Mouse (Mus musculus) hindbrain, postnatal 0 days (tissue): Measurements from ENCODE around the gene Ryr2. TPM values are rescaled to one million over a fixed set of nuclear protein-coding genes. Genes with fewer than 3 reads are reported as not detected.

Experiments used
- ATAC-seq: fragments of 200-750 bp; cut with Nextera tagmentation; 2 replicates; pipeline ENCODE4 v1.8.0; 2017; ENCODE audit warnings: mild to moderate bottlenecking, moderate TSS enrichment, moderate library complexity
- DNase-seq: peaks from one replicate; pipeline ENCODE4 v3.0.0-alpha.2; 2015; ENCODE audit warnings: low spot score
- H3K27ac ChIP-seq: fragments of 300-500 bp; sonication (generic); 2 replicates; pipeline ENCODE4 v1.5.1; 2014; ENCODE audit warnings: mild to moderate bottlenecking
- H3K27me3 ChIP-seq: fragments of 300-500 bp; sonication (generic); 2 replicates; pipeline ENCODE4 v1.6.1; 2014; ENCODE audit warnings: low read length, mixed read lengths; ENCODE audit not compliant: insufficient read depth
- H3K36me3 ChIP-seq: fragments of 300-500 bp; sonication (generic); 2 replicates; pipeline ENCODE4 v1.6.1; 2014; ENCODE audit warnings: low read length, mixed read lengths; ENCODE audit not compliant: insufficient read depth
- H3K4me1 ChIP-seq: fragments of 300-500 bp; sonication (generic); 2 replicates; pipeline ENCODE4 v1.6.1; 2014; ENCODE audit warnings: antibody characterized with exemption, low read length, mixed read lengths; ENCODE audit not compliant: insufficient read depth
- H3K4me2 ChIP-seq: fragments of 300-500 bp; sonication (generic); 2 replicates; pipeline ENCODE4 v1.6.1; 2014; ENCODE audit warnings: low read depth, mild to moderate bottlenecking, low read length, moderate library complexity, mixed read lengths
- H3K4me3 ChIP-seq: fragments of 300-500 bp; sonication (generic); 2 replicates; pipeline ENCODE4 v1.5.1; 2014; ENCODE audit warnings: low read length
- H3K9ac ChIP-seq: fragments of 300-500 bp; sonication (generic); replicated peaks from 2 replicates; pipeline ENCODE4 v1.6.1; 2014; ENCODE audit warnings: mild to moderate bottlenecking, low read length, moderate library complexity, mixed read lengths
- H3K9me3 ChIP-seq: fragments of 300-500 bp; sonication (generic); 2 replicates; pipeline ENCODE4 v1.6.1; 2016; ENCODE audit warnings: low read length, mixed read lengths
- CTCF ChIP-seq: IDR thresholded peaks from 2 replicates; pipeline ENCODE4 v1.5.1; 2016; ENCODE audit warnings: antibody characterized with exemption, control low read depth, low read depth
- WGBS: fragments of 180-500 bp; shearing (Covaris S2); extraction: QIAGEN DNeasy Blood & Tissue Kit; methylation state at CpG from one replicate; pipeline ENCODE4 v1.1.7; 2014; 5-methylcytosine and 5-hydroxymethylcytosine counted together
- polyA plus RNA-seq: library from polyadenylated mRNA; unstranded; fragments of >200 nt; fragmentation: Nextera tagmentation; extraction: Ambion mirVana; gene quantifications from 2 replicates; pipeline ENCODE4 v1.2.1, GENCODE M21; 2015
- total RNA-seq: library from RNA; depleted of rRNA; stranded (reverse); fragments of >200 nt; gene quantifications from 2 replicates; pipeline ENCODE4 v1.2.3, GENCODE M21; 2014

Gene Ryr2
- total and polyA plus RNA-seq, 2 experiments from 2014 or later = 3.8 to 29.8 TPM

DNA sequence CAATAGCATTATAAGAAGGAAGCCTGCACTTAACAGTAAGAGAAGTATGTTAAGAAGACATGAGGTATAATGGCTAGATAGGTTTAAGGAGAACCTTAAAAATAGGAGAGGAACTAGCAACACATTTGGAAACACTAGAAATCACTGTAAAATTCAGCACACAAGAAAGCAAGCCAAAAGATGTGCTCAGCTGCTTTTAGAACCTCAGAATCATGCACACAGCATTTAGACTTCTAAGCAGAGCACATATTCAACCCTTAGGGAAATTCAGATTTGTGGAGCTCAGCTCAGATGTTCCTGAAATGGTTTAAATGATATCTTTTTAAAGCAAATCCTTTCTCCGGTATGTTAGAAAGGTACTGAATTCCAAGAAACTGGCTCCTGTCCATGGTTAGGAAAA, 461.9 kb downstream of the Ryr2 start:
- Histone ChIP-seq H3K4me2 (no peak overlapping the region), H3K27ac (no peak overlapping the region), H3K9ac (no peak overlapping the region), H3K9me3 (no peaks in the 10 kb centered on the region), H3K36me3 (no peaks in the 10 kb centered on the region), H3K27me3 (no peaks in the 10 kb centered on the region), H3K4me1 (no peaks in the 10 kb centered on the region), H3K4me3 (no peak overlapping the region)
- DNase-seq (no peak), ATAC-seq (no peak)
- WGBS = 95% methylated on average over 1 of the region's 1 CpGs
- no peak for TF ChIP-seq CTCF

DNA sequence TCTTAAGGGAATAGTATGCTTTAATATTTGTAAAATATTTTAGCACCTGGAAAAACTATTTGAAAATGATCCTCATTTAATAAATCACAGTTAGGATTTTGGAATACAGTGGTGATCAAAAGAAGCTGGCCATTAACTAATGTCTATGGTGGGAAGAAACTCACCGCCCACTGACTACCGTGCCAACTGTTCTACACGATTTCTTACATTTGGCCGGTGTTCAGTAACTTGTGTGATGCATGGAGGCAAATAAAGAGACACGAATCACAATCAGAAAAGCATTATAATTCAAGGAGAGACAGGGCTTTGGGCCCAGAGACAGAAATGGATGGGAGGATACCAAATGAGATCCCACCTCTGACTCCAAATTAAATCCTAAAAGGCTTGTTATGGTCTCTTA, 470.4 kb downstream of the Ryr2 start:
- no peaks in the 10 kb centered on the region for H3K4me1 ChIP-seq
- no peak overlapping the region for H3K4me2 ChIP-seq
- no peak for TF ChIP-seq CTCF
- no peak overlapping the region for H3K27ac ChIP-seq
- H3K9me3 ChIP-seq = no peaks in the 10 kb centered on the region
- H3K27me3 ChIP-seq = no peaks in the 10 kb centered on the region
- no peak for ATAC-seq
- no peaks in the 10 kb centered on the region for H3K36me3 ChIP-seq
- DNase-seq = no peak
- WGBS = 74% methylated on average over 5 of the region's 5 CpGs
- no peak overlapping the region for H3K4me3 ChIP-seq
- H3K9ac ChIP-seq = no peak overlapping the region

DNA sequence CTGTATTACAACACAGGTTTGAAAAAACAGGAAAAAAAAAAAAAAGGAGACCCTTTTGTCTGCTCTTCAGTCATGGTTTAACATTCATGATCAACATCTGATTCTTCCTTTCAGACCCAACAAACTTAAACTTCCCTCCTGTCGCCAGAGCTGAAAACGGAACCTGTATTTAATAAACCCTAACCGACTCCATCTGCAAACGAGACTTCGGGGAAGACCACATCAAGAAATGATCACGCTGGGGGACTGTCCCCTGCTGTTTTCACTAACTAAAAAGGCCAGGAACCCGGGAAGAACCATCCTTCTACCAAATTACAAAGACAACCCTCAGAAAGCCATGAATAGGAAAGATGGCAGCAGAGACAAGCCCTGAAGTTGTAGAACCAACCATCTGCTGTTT, 482.2 kb downstream of the Ryr2 start:
- no peak overlapping the region for H3K4me2 ChIP-seq
- no peaks in the 10 kb centered on the region for H3K36me3 ChIP-seq
- no peak overlapping the region for H3K27ac ChIP-seq
- no peaks in the 10 kb centered on the region for H3K27me3 ChIP-seq
- DNase-seq (no peak), ATAC-seq (no peak)
- H3K9ac ChIP-seq = no peak overlapping the region
- H3K9me3 ChIP-seq = no peaks in the 10 kb centered on the region
- no peak overlapping the region for H3K4me3 ChIP-seq
- no peaks in the 10 kb centered on the region for H3K4me1 ChIP-seq
- 67% methylated on average over 7 of the region's 7 CpGs for WGBS
- no peak for TF ChIP-seq CTCF

DNA sequence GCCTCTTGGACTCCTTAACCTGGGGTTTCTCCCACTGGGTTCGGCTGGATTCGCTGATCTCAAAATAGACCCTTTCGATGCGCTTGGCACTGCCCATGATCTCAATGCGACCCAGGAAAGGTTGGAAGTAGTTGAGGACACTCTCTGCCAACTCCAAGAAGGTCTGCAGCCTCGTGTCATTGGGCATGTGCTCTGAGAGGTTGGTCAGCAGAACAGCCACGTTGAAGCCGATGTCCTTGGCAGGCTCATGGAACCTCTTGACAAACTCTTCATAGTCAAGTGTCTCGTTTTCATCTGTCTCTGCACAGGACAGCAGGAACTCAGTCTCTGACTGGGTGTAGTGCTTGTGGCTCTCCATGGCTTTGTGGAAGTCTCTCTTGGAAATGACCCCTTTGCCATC, 511.3 kb downstream of the Ryr2 start:
- Histone ChIP-seq H3K9me3 (no peaks in the 10 kb centered on the region), H3K4me2 (no peak overlapping the region), H3K27ac (no peak overlapping the region), H3K36me3 (peaks cover 8% of the 10 kb centered on the region; the same call in 1 of the 2 replicates), H3K9ac (no peak overlapping the region), H3K27me3 (no peaks in the 10 kb centered on the region), H3K4me1 (no peaks in the 10 kb centered on the region), H3K4me3 (no peak overlapping the region)
- no peak for TF ChIP-seq CTCF
- DNase-seq (no peak), ATAC-seq (no peak)
- 90% methylated on average over 9 of the region's 9 CpGs for WGBS

DNA sequence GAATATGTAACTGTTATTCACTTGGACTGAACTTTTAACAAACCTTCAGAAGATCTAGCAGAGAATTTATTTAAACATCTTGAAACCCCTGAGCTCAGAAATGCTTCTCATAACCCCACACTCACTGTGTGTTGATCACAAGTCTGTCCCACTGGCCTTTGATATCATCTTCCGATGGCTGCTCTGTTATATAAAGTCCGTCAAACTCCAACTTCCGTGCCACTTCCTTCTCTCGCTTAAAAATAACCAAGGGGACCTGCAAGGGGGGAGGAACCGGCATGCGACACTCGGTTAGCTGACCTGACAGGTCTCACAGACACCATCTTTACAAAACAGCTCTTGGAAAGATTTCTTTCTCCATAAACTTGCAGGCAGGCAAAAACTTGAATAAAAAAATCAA, 521.5 kb downstream of the Ryr2 start:
- no peak for ATAC-seq
- Histone ChIP-seq H3K9me3 (no peaks in the 10 kb centered on the region), H3K36me3 (no peaks in the 10 kb centered on the region), H3K27ac (no peak overlapping the region), H3K4me3 (no peak overlapping the region), H3K4me2 (no peak overlapping the region), H3K4me1 (no peaks in the 10 kb centered on the region), H3K9ac (no peak overlapping the region), H3K27me3 (no peaks in the 10 kb centered on the region)
- TF ChIP-seq CTCF = no peak
- WGBS = 86% methylated on average over 7 of the region's 7 CpGs
- no peak for DNase-seq

DNA sequence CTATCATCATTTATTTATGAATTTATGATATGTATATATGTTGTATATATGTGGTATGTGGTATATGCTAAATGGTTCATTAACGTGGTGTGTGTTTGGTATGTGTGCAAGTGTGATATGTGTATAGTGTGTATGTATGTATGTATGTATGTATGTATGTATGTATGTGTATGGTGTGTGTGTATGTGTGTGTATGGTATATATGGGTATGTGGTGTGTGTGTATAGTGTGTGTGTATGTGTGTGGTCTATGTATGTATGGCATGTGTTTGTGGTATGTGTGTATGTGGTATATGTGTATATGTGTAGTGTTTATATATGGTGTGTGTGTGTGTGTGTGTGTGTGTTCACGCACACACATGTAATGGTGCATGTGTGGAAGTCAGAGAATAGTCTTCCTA, 534.2 kb downstream of the Ryr2 start:
- no peak overlapping the region for H3K4me2 ChIP-seq
- TF ChIP-seq CTCF = no peak
- no peaks in the 10 kb centered on the region for H3K27me3 ChIP-seq
- DNase-seq (no peak), ATAC-seq (0 out of 2 replicates have a peak, but pooled peaks have one; percentile 45)
- no peaks in the 10 kb centered on the region for H3K36me3 ChIP-seq
- H3K4me3 ChIP-seq = no peak overlapping the region
- H3K4me1 ChIP-seq = no peaks in the 10 kb centered on the region
- H3K9ac ChIP-seq = no peak overlapping the region
- WGBS = 47% methylated on average over 2 of the region's 2 CpGs
- no peak overlapping the region for H3K27ac ChIP-seq
- no peaks in the 10 kb centered on the region for H3K9me3 ChIP-seq

DNA sequence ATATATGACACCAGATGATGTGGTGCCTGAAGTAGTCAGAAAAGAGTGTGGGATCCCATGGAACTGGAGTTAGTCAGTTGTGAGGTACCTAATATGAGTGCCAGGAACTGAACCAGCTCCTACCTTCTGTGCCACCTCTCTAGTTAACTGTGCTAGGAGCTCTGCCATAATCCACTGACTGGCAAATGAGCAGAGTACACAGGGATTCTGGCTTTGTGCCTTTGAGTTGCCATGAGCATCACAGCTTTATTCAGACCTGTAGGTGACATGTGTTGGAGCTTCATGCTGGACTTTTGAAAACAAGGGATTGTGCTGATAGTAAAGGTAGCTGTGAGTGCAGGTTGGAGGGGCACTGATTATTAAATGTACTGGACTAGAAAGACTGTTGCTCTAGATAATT, 539.4 kb downstream of the Ryr2 start:
- no peaks in the 10 kb centered on the region for H3K36me3 ChIP-seq
- no peak overlapping the region for H3K4me3 ChIP-seq
- DNase-seq (peak; percentile 48), ATAC-seq (no peak; the same call in 1 of the 2 replicates)
- no peak overlapping the region for H3K4me2 ChIP-seq
- H3K27ac ChIP-seq = no peak overlapping the region
- no peak overlapping the region for H3K9ac ChIP-seq
- no peaks in the 10 kb centered on the region for H3K27me3 ChIP-seq
- no peaks in the 10 kb centered on the region for H3K4me1 ChIP-seq
- H3K9me3 ChIP-seq = no peaks in the 10 kb centered on the region
- no peak for TF ChIP-seq CTCF

DNA sequence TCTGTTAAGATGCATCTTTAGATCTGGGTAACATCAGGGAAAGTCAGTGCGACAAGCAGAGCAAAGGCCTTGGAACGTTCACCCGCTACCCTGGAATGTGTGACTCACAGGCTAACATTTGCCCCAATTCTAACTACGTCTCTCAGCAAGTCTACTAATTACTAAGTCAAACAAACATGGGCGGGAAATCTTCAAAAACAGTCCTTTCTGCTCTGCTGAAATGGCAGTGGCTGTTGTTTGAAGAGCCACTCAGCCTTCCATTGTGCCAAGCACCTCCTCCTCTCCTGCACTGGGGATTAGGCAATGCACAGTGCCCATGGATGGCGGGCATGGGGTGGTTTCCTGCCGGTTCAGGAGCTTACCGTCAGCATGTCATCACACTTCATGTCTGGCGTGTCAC, 540.3 kb downstream of the Ryr2 start:
- no peak for DNase-seq
- WGBS = 78% methylated on average over 9 of the region's 9 CpGs
- Histone ChIP-seq H3K36me3 (no peaks in the 10 kb centered on the region), H3K4me2 (no peak overlapping the region), H3K27ac (no peak overlapping the region), H3K9ac (no peak overlapping the region), H3K27me3 (no peaks in the 10 kb centered on the region), H3K9me3 (no peaks in the 10 kb centered on the region), H3K4me3 (no peak overlapping the region), H3K4me1 (no peaks in the 10 kb centered on the region)
- TF ChIP-seq CTCF = no peak
- no peak for ATAC-seq
